Mouse (Mus musculus) CH12.LX (cell line): ENCODE measurements around the gene Dhrs1. TPM values are rescaled to one million over a fixed set of nuclear protein-coding genes. Genes with fewer than 3 reads are reported as not detected.

ENCODE experiments used
- DNase-seq: peaks from one replicate; pipeline ENCODE4 v3.0.0-alpha.2; 2013; ENCODE audit errors: extremely low read depth
- H3K27ac ChIP-seq: 2 replicates; pipeline ENCODE4 v1.5.1; 2012; ENCODE audit warnings: low read depth, mild to moderate bottlenecking, control low read depth, moderate library complexity; ENCODE audit not compliant: insufficient read depth
- H3K27me3 ChIP-seq: replicated peaks from 2 replicates; pipeline ENCODE3; 2012; ENCODE audit warnings: inconsistent platforms
- H3K36me3 ChIP-seq, 2 experiments: replicated peaks in 1 of 2; 2 replicates each; pipeline versions ENCODE3 to v1.6.1; 2012; ENCODE audit warnings: inconsistent platforms in 1 of 2, low read length in 1 of 2, mild to moderate bottlenecking in 1 of 2, mixed read lengths in 1 of 2, moderate library complexity in 1 of 2; ENCODE audit not compliant: control insufficient read depth in 1 of 2, insufficient read depth in 1 of 2
- H3K4me1 ChIP-seq, 2 experiments: 2 replicates each; pipeline ENCODE4 v1.6.1; 2012; ENCODE audit warnings: inconsistent platforms in 1 of 2, moderate library complexity in 1 of 2; ENCODE audit not compliant: insufficient read depth in 2 of 2, control insufficient read depth in 1 of 2
- H3K4me2 ChIP-seq: 2 replicates; pipeline ENCODE4 v1.6.1; 2012; ENCODE audit warnings: low read depth, mild to moderate bottlenecking, control low read depth; ENCODE audit not compliant: poor library complexity, insufficient read depth, severe bottlenecking
- H3K4me3 ChIP-seq, 3 experiments: fragments of 150-350 bp in 1 of 3; sonication (generic) in 1 of 3; replicated peaks in 1 of 3; 2 replicates each; pipeline versions ENCODE3 to v1.5.1; 2011 to 2012; ENCODE audit warnings: low read depth in 2 of 3, low read length in 2 of 3, mild to moderate bottlenecking in 2 of 3, moderate library complexity in 2 of 3, control low read depth in 1 of 3, improper control_type of control experiment in 1 of 3, inconsistent platforms in 1 of 3, mixed read lengths in 1 of 3; ENCODE audit not compliant: poor library complexity in 1 of 3
- H3K79me2 ChIP-seq: replicated peaks from 2 replicates; pipeline ENCODE4 v1.6.1; 2012; ENCODE audit warnings: mild to moderate bottlenecking, moderate library complexity; ENCODE audit not compliant: control insufficient read depth, poor library complexity, insufficient read depth, severe bottlenecking; ENCODE audit errors: extremely low read depth
- H3K9ac ChIP-seq: 2 replicates; pipeline ENCODE4 v1.6.1; 2012; ENCODE audit warnings: low read depth, mild to moderate bottlenecking, control low read depth, moderate library complexity; ENCODE audit not compliant: insufficient read depth
- H3K9me3 ChIP-seq: replicated peaks from 2 replicates; pipeline ENCODE3; 2012; ENCODE audit warnings: low read length, inconsistent platforms, mixed read lengths
- BHLHE40 ChIP-seq: IDR thresholded peaks from 2 replicates; pipeline ENCODE4 v1.6.1; 2011; ENCODE audit warnings: mild to moderate bottlenecking, low read depth, low read length, improper control_type of control experiment
- CHD2 ChIP-seq: IDR thresholded peaks from 2 replicates; pipeline ENCODE4 v1.6.1; 2011; ENCODE audit warnings: low read length, improper control_type of control experiment
- CTCF ChIP-seq, 2 experiments: IDR thresholded peaks in 1 of 2; conservative IDR thresholded peaks in 1 of 2; 2 replicates each; pipeline ENCODE4 v1.5.1; 2011 to 2012; ENCODE audit warnings: low read depth in 2 of 2, low read length in 2 of 2, improper control_type of control experiment in 1 of 2, inconsistent platforms in 1 of 2, mild to moderate bottlenecking in 1 of 2, moderate library complexity in 1 of 2
- ELF1 ChIP-seq: IDR thresholded peaks from 2 replicates; pipeline ENCODE4 v1.6.1; 2014; ENCODE audit warnings: low read depth, mild to moderate bottlenecking, inconsistent platforms, low read length, improper control_type of control experiment
- ETS1 ChIP-seq: conservative IDR thresholded peaks from 2 replicates; pipeline ENCODE4 v1.6.1; 2012; ENCODE audit warnings: low read depth, mild to moderate bottlenecking, inconsistent platforms, low read length, improper control_type of control experiment, moderate library complexity
- HCFC1 ChIP-seq: IDR thresholded peaks from 2 replicates; pipeline ENCODE4 v1.6.1; 2012; ENCODE audit warnings: low read depth, mild to moderate bottlenecking, inconsistent platforms, low read length, improper control_type of control experiment
- JUN ChIP-seq: IDR thresholded peaks from 2 replicates; pipeline ENCODE4 v1.6.1; 2011; ENCODE audit warnings: low read depth, mild to moderate bottlenecking, low read length, improper control_type of control experiment, moderate library complexity; ENCODE audit not compliant: insufficient read depth
- KAT2A ChIP-seq: IDR thresholded peaks from 2 replicates; pipeline ENCODE4 v1.6.1; 2012; ENCODE audit warnings: low read length, improper control_type of control experiment, inconsistent platforms; ENCODE audit not compliant: insufficient replicate concordance
- MAFK ChIP-seq: IDR thresholded peaks from 2 replicates; pipeline ENCODE4 v1.6.1; 2011; ENCODE audit warnings: low read length, improper control_type of control experiment; ENCODE audit not compliant: insufficient replicate concordance
- MAZ ChIP-seq: IDR thresholded peaks from 2 replicates; pipeline ENCODE4 v1.6.1; 2012; ENCODE audit warnings: low read depth, mild to moderate bottlenecking, inconsistent platforms, low read length, improper control_type of control experiment, moderate library complexity
- PAX5 ChIP-seq: IDR thresholded peaks from 2 replicates; pipeline ENCODE4 v1.6.1; 2012; ENCODE audit warnings: low read length, inconsistent platforms, mixed read lengths
- POLR2A ChIP-seq: IDR thresholded peaks from 2 replicates; pipeline ENCODE4 v1.6.1; 2011; ENCODE audit warnings: low read depth, mild to moderate bottlenecking, improper control_type of control experiment, low read length
- SIN3A ChIP-seq: IDR thresholded peaks from 2 replicates; pipeline ENCODE4 v1.6.1; 2012; ENCODE audit warnings: low read length, improper control_type of control experiment, inconsistent platforms
- USF1 ChIP-seq: IDR thresholded peaks from 2 replicates; pipeline ENCODE4 v1.6.1; 2014; ENCODE audit warnings: low read depth, mild to moderate bottlenecking, inconsistent platforms, low read length, improper control_type of control experiment
- USF2 ChIP-seq: conservative IDR thresholded peaks from 2 replicates; pipeline ENCODE4 v1.6.1; 2011; ENCODE audit warnings: low read depth, low read length, improper control_type of control experiment
- ZC3H11A ChIP-seq: IDR thresholded peaks from 2 replicates; pipeline ENCODE4 v1.6.1; 2012; ENCODE audit warnings: low read depth, mild to moderate bottlenecking, inconsistent platforms, low read length, improper control_type of control experiment
- ZKSCAN1 ChIP-seq: IDR thresholded peaks from 2 replicates; pipeline ENCODE4 v1.6.1; 2012; ENCODE audit warnings: low read depth, inconsistent platforms, low read length, improper control_type of control experiment, borderline replicate concordance
- ZMIZ1 ChIP-seq: IDR thresholded peaks from 2 replicates; pipeline ENCODE4 v1.6.1; 2012; ENCODE audit warnings: low read depth, mild to moderate bottlenecking, inconsistent platforms, low read length, improper control_type of control experiment
- dilution Hi-C: fragments of 300-500 bp; cut with MboI; formaldehyde crosslinking; loops from 2 replicates; pipeline ENCODE4 v1.14.3; 2020; ENCODE audit warnings: low sequenced_read_pairs; ENCODE audit not compliant: extremely low pct_unique_long_range_greater_than_20kb, extremely low pct_ligation_motif_present
- in situ Hi-C: fragments of 300-500 bp; cut with MboI; formaldehyde crosslinking; loops from 3 replicates; pipeline ENCODE4 v1.14.3; 2019; ENCODE audit warnings: low sequenced_read_pairs, low pct_ligation_motif_present, low pct_unique_long_range_greater_than_20kb, mixed read lengths
- polyA plus RNA-seq: library from polyadenylated mRNA; unstranded; fragments of >175 nt; gene quantifications from 2 replicates; pipeline ENCODE4 v1.2.1, GENCODE M21; 2012; ENCODE audit warnings: low read depth; ENCODE audit not compliant: insufficient read length
- total RNA-seq, 2 experiments: library from RNA; depleted of rRNA; stranded (reverse); fragments of 300-350 nt in 1 of 2; fragments of >200 nt in 1 of 2; gene quantifications; 2 replicates each; pipeline ENCODE4 v1.2.3; 2012 to 2014

Gene Dhrs1
- total and polyA plus RNA-seq, 3 experiments, result 26.1 to 34.1 (median 33.2) TPM

- Histone ChIP-seq H3K9me3 (no peaks in the 10 kb centered on the region), H3K4me1 (peaks cover 0 to 8% of the 10 kb centered on the region in 2 experiments; a peak in 1 of 4 replicates), H3K27me3 (peaks cover 58% of the 10 kb centered on the region), H3K4me2 (no peak overlapping the region), H3K9ac (no peak overlapping the region), H3K36me3 (no peaks in the 10 kb centered on the region), H3K27ac (no peak overlapping the region), H3K4me3 (no peak overlapping the region), H3K79me2 (no peaks in the 10 kb centered on the region)
- dilution Hi-C loops, result no loop called here
- DNase-seq, result no peak
- in situ Hi-C loops, result no loop called here
- TF ChIP-seq USF1 (no peak), HCFC1 (no peak), ZC3H11A (no peak), MAZ (no peak), ETS1 (no peak), USF2 (no peak), MAFK (no peak), KAT2A (no peak), PAX5 (no peak)
These were observed 32.3 kb upstream of the Dhrs1 start for GRCm38 (mm10) chr14:55777806-55778205.

GRCm38 (mm10) chr14:55777176-55777575 lies 31.7 kb upstream of the Dhrs1 start:
- Histone ChIP-seq H3K27ac (no peak overlapping the region), H3K36me3 (no peaks in the 10 kb centered on the region), H3K27me3 (peaks cover 59% of the 10 kb centered on the region), H3K79me2 (no peaks in the 10 kb centered on the region), H3K4me3 (no peak overlapping the region), H3K9me3 (no peaks in the 10 kb centered on the region), H3K9ac (no peak overlapping the region), H3K4me2 (no peak overlapping the region), H3K4me1 (peaks cover 0 to 8% of the 10 kb centered on the region in 2 experiments; a peak in 1 of 4 replicates)
- dilution Hi-C loops, result no loop called here
- TF ChIP-seq ELF1 (no peak), ZMIZ1 (no peak), BHLHE40 (no peak), USF1 (no peak), ZC3H11A (no peak), ZKSCAN1 (no peak), KAT2A (no peak), CTCF (conservative IDR thresholded peaks at IDR 0.05 in 1 of 2, IDR thresholded peaks at IDR 0.05 in 1 of 2; ENCODE audit: low read depth in 2 of 2, low read length in 2 of 2) (no peak), POLR2A (no peak), PAX5 (no peak), JUN (no peak), USF2 (no peak), SIN3A (no peak), MAFK (no peak), CHD2 (no peak)
- in situ Hi-C loops, result no loop called here
- no peak for DNase-seq
